Mouse (Mus musculus) spleen, adult 18-20 months (tissue): ENCODE data around the gene Stac.

Source experiments
- DNase-seq, 2 experiments: peaks; one replicate each; pipeline ENCODE4 v3.0.0; 2022; ENCODE audit warnings: mixed read lengths in 2 of 2

Stac gene

GRCm38 (mm10) chr9:111689680-111690483 lies at the start of gene Stac:
TSS of gene Stac (minus strand) at chr9:111690348.
- DNase-seq: no peak

- DNase-seq: no peak
Observed at GRCm38 (mm10) chr9:111739431-111740245, 49.5 kb upstream of the Stac start.

- no peak for DNase-seq
Observed at GRCm38 (mm10) chr9:111739026-111739425, 48.9 kb upstream of the Stac start.

- DNase-seq: no peak
Observed at GRCm38 (mm10) chr9:111737796-111738195, 47.6 kb upstream of the Stac start.

GRCm38 (mm10) chr9:111735931-111736330 lies 45.8 kb upstream of the Stac start:
- no peak for DNase-seq

- no peak for DNase-seq
Observed at GRCm38 (mm10) chr9:111731939-111732670, 42.0 kb upstream of the Stac start.

- no peak for DNase-seq
Observed at GRCm38 (mm10) chr9:111724981-111725593, 34.9 kb upstream of the Stac start.

GRCm38 (mm10) chr9:111714457-111714856 lies 24.3 kb upstream of the Stac start:
- DNase-seq: no peak

GRCm38 (mm10) chr9:111700101-111700500 lies 10.0 kb upstream of the Stac start:
- DNase-seq: no peak

GRCm38 (mm10) chr9:111690484-111690855 lies 322 bp upstream of the Stac start:
- DNase-seq: no peak

- DNase-seq: no peak
Observed at GRCm38 (mm10) chr9:111689146-111689545, 1.0 kb downstream of the Stac start.

GRCm38 (mm10) chr9:111684170-111684569 lies 6.0 kb downstream of the Stac start:
- DNase-seq: no peak

GRCm38 (mm10) chr9:111679516-111679915 lies 10.6 kb downstream of the Stac start:
- DNase-seq: no peak

- DNase-seq: no peak
Observed at GRCm38 (mm10) chr9:111669816-111670215, 20.3 kb downstream of the Stac start.

GRCm38 (mm10) chr9:111655066-111655465 lies 35.1 kb downstream of the Stac start:
- no peak for DNase-seq

GRCm38 (mm10) chr9:111644228-111644627 lies 45.9 kb downstream of the Stac start:
- DNase-seq: no peak

GRCm38 (mm10) chr9:111643369-111643768 lies 46.8 kb downstream of the Stac start:
- no peak for DNase-seq

- no peak for DNase-seq
Observed at GRCm38 (mm10) chr9:111637641-111638040, 52.5 kb downstream of the Stac start.

GRCm38 (mm10) chr9:111632833-111633232 lies 57.3 kb downstream of the Stac start:
- no peak for DNase-seq

GRCm38 (mm10) chr9:111621191-111621590 lies 69.0 kb downstream of the Stac start:
- DNase-seq: no peak

GRCm38 (mm10) chr9:111611341-111611740 lies 78.8 kb downstream of the Stac start:
- no peak for DNase-seq

GRCm38 (mm10) chr9:111608762-111609161 lies 81.4 kb downstream of the Stac start:
- no peak for DNase-seq

- DNase-seq: no peak
Observed at GRCm38 (mm10) chr9:111606603-111607002, 83.5 kb downstream of the Stac start.
